Mouse (Mus musculus) myocyte (in vitro differentiated cells): Measurements from ENCODE around the gene Ifna2.

Experiments
- E2F4 ChIP-seq: IDR thresholded peaks from one replicate; pipeline ENCODE4 v1.6.1; 2011; ENCODE audit warnings: mild to moderate bottlenecking, control low read depth, moderate library complexity; ENCODE audit not compliant: insufficient read depth
- MYOG ChIP-seq, 3 experiments: IDR thresholded peaks; one replicate each; pipeline ENCODE4 v1.6.1; 2011; ENCODE audit warnings: control low read depth in 2 of 3, low read depth in 2 of 3, mild to moderate bottlenecking in 2 of 3; ENCODE audit not compliant: insufficient read length in 2 of 3, control insufficient read depth in 1 of 3, insufficient read depth in 1 of 3
- POLR2A ChIP-seq: IDR thresholded peaks from one replicate; pipeline ENCODE4 v1.6.1; 2011; ENCODE audit warnings: low read depth, mild to moderate bottlenecking, control low read depth, moderate library complexity; ENCODE audit not compliant: insufficient read length
- POLR2AphosphoS2 ChIP-seq: IDR thresholded peaks from one replicate; pipeline ENCODE4 v1.6.1; 2011; ENCODE audit warnings: low read depth, control low read depth; ENCODE audit not compliant: insufficient read length
- SRF ChIP-seq: IDR thresholded peaks from one replicate; pipeline ENCODE4 v1.6.1; 2011; ENCODE audit warnings: low read depth; ENCODE audit not compliant: control insufficient read depth, insufficient read length
- USF1 ChIP-seq: IDR thresholded peaks from one replicate; pipeline ENCODE4 v1.6.1; 2011; ENCODE audit warnings: low read depth, mild to moderate bottlenecking, control low read depth, moderate library complexity

GRCm38 (mm10) chr4:88707128-88707826 is 23.6 kb upstream of the Ifna2 start:
- no peak for TF ChIP-seq MYOG (IDR thresholded peaks at IDR 0.05; ENCODE audit: control insufficient read depth in 1 of 3, insufficient read depth in 1 of 3, insufficient read length in 2 of 3, low read depth in 2 of 3)
- TF ChIP-seq POLR2A: no peak
- no peak for TF ChIP-seq SRF
- TF ChIP-seq E2F4: no peak
- TF ChIP-seq POLR2AphosphoS2: no peak
- no peak for TF ChIP-seq USF1
